Mouse (Mus musculus) adrenal gland, postnatal 36 days (tissue): ENCODE data around the gene Ube2m. TPM values are rescaled to one million over a fixed set of nuclear protein-coding genes. Genes with fewer than 3 reads are reported as not detected.

Experiments
- DNase-seq, 2 experiments: peaks; one replicate each; pipeline ENCODE4 v3.0.0; 2021; ENCODE audit warnings: mixed read lengths in 1 of 2
- total RNA-seq, 2 experiments: library from RNA; stranded (reverse); gene quantifications; 2 replicates each; pipeline ENCODE4 v1.2.3; 2021

Ube2m gene
- total RNA-seq, 2 experiments from 2014 or later: 173 to 178 TPM

- DNase-seq: peak; percentile 97 to 98
Observed at GRCm38 (mm10) chr7:13034148-13034977, 3.7 kb downstream of the Ube2m start, which contains the start of gene Chmp2a. TSS of gene Chmp2a (minus strand) at chr7:13034807.

- no peak for DNase-seq
Observed at GRCm38 (mm10) chr7:13033451-13034147, 4.5 kb downstream of the Ube2m start.

GRCm38 (mm10) chr7:13032541-13032940 is 5.5 kb downstream of the Ube2m start:
- DNase-seq: no peak

- no peak for DNase-seq
Observed at GRCm38 (mm10) chr7:13031983-13032382, 6.1 kb downstream of the Ube2m start.

- no peak for DNase-seq
Observed at GRCm38 (mm10) chr7:13031069-13031468, 7.0 kb downstream of the Ube2m start.

- DNase-seq: no peak
Observed at GRCm38 (mm10) chr7:13028986-13029385, 9.1 kb downstream of the Ube2m start.

- no peak for DNase-seq
Observed at GRCm38 (mm10) chr7:13025511-13026112, 12.5 kb downstream of the Ube2m start.

- DNase-seq: peak; percentile 79 to 89
Observed at GRCm38 (mm10) chr7:13024805-13025204, 13.3 kb downstream of the Ube2m start.

- peak; percentile 92 to 94 for DNase-seq
Observed at GRCm38 (mm10) chr7:13023928-13024731, 13.9 kb downstream of the Ube2m start.

GRCm38 (mm10) chr7:13022773-13023535 is 15.1 kb downstream of the Ube2m start:
- DNase-seq: peak; percentile 81 to 86

GRCm38 (mm10) chr7:13015217-13015616 is 22.9 kb downstream of the Ube2m start:
- no peak for DNase-seq

GRCm38 (mm10) chr7:13014275-13014839 is 23.7 kb downstream of the Ube2m start:
- no peak for DNase-seq

GRCm38 (mm10) chr7:13013671-13014070 is 24.4 kb downstream of the Ube2m start:
- no peak for DNase-seq

- no peak for DNase-seq
Observed at GRCm38 (mm10) chr7:13010005-13010908, 27.8 kb downstream of the Ube2m start, which contains the start of gene Zbtb45. TSS of gene Zbtb45 (minus strand) at chr7:13010034.

- DNase-seq: peak; percentile 91 to 92
Observed at GRCm38 (mm10) chr7:13009143-13010004, 28.7 kb downstream of the Ube2m start.

- no peak for DNase-seq
Observed at GRCm38 (mm10) chr7:13007341-13008092, 30.6 kb downstream of the Ube2m start.

- no peak for DNase-seq
Observed at GRCm38 (mm10) chr7:13006531-13006930, 31.5 kb downstream of the Ube2m start.

- DNase-seq: no peak
Observed at GRCm38 (mm10) chr7:13006011-13006410, 32.1 kb downstream of the Ube2m start.
